Mouse (Mus musculus): Measurements from ENCODE around the gene Odf3l1. TPM values are rescaled to one million over a fixed set of nuclear protein-coding genes. Genes with fewer than 3 reads are reported as not detected.

Gene Odf3l1
- polyA plus RNA-seq (2012; rRNA removed; ENCODE audit: low replicate concordance): 1.3 and 2.3 TPM in 2 replicates

DNA sequence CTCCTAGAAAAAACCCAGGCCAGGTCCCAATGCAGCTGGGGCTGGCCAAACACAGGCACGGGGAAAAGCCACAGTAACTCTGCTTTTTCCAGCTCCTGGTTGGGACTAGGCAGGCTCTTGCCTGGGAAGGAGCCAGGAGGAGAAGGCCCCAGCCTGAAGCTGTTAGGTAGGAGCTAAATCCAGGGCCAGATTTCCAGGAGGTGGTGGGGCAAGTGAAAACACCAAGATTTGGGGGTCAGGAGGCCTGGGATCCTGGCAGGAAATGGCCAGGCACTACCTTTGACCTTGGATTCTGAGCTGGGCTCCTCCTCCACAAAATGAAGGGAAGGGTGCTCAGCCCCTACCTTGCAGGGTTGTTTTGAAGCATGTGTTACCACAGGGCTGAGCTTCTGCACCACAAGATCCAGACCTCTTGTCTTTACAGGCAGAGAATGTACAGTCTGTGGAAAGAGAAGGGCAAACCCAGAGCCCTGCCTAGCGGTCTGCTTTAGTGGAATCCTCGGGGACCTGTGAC, at the start of gene Odf3l1:
Gene Odf3l1 (minus strand): TSS at position 464 of the 514 bp plus-strand sequence.

DNA sequence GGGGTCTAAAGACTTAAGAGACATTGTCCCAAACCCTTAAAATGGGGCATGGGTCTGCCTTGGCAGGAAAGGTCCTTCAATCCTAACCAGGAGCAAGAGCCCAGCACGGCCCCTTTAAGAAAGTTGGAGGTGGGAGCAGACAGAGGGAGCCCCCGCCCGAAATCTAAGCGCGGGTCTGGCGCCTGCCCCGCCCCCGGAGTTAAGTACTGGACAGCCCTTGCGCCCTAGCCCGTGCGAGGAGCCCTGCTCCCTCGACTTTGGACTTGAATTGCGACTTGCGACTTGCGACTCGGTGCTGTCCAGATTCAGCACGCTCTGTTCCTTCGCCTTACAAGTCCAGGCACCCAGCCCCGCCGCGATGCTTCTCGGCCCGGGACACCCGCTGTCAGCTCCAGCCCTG, 353 bp upstream of the Odf3l1 start, which contains the start of gene Cspg4:
Gene Cspg4 (plus strand): TSS at position 202 of the 400 bp plus-strand sequence.

Other genes with a start within 250 kb of the Odf3l1 start
- gene Lingo1, start 68.2 kb downstream of the Odf3l1 start, polyA plus RNA-seq (2012; rRNA removed; ENCODE audit: low replicate concordance): 0.27 and 0.86 TPM in 2 replicates
- gene Cspg4, start 354 bp upstream of the Odf3l1 start, polyA plus RNA-seq (2012; rRNA removed; ENCODE audit: low replicate concordance): 9.4 and 11.6 TPM in 2 replicates
- gene Snx33, start 63.7 kb upstream of the Odf3l1 start, polyA plus RNA-seq (2012; rRNA removed; ENCODE audit: low replicate concordance): 2.5 and 4.4 TPM in 2 replicates
- 180 and 256 TPM in 2 replicates for gene Imp3, start 72.8 kb upstream of the Odf3l1 start, polyA plus RNA-seq (2012; rRNA removed; ENCODE audit: low replicate concordance)
- 1.1 and 1.7 TPM in 2 replicates for gene Snupn, start 86.2 kb upstream of the Odf3l1 start, polyA plus RNA-seq (2012; rRNA removed; ENCODE audit: low replicate concordance)
- gene Ptpn9, start 130.2 kb upstream of the Odf3l1 start, polyA plus RNA-seq (2012; rRNA removed; ENCODE audit: low replicate concordance): 16.5 and 30.9 TPM in 2 replicates
- gene Sin3a, start 207.4 kb upstream of the Odf3l1 start, polyA plus RNA-seq (2012; rRNA removed; ENCODE audit: low replicate concordance): 31.7 and 34.0 TPM in 2 replicates